Mouse (Mus musculus): Measurements from ENCODE around the gene Pars2.

Pars2 gene

DNA sequence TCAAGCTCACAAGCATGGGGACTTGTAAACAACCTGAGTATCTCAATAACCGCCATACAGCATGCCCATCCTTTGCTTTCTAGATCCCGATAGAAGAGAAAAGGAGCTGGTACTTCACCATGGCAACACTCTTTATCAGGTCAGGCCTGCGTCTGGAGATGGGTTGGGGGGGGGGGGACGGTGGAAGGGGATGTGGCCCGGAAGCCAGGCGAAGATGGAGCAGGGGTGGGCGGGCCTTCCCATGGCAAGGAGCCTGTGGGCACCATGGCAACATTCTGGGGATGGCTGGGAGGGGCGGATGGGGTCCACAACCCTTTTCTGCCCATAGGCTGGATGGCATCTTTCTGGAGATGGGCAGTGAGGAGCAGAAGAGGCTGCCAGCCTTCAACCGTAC, 16.8 kb upstream of the Pars2 start:
- no peak for DNase-seq

- no peak for DNase-seq
Measured at GRCm38 (mm10) chr4:106643483-106644217, 7.2 kb upstream of the Pars2 start.

GRCm38 (mm10) chr4:106644218-106644610, 6.7 kb upstream of the Pars2 start:
- DNase-seq: no peak

- DNase-seq: no peak
Measured at GRCm38 (mm10) chr4:106645797-106646196, 5.1 kb upstream of the Pars2 start.

- DNase-seq: no peak
Measured at GRCm38 (mm10) chr4:106647137-106647536, 3.7 kb upstream of the Pars2 start.

DNA sequence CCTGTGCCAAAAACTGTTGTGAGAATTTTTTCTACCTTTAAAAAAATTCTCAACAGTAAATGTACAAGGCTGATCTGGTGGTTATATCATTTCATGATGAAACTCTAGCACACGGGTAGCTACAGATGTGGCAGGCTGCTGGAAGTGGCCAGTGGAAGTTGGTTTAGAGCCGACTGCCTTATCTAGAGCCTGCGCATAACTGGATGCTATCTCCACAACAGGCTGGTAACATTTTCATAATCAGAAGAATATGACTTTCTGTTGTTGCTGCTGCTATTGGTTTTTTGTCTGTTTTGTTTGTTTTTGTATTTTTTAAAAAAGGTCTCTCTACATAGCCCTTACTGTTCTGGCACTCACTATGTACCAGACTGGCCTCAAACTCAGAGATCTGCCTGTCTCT, 1.7 kb downstream of the Pars2 start:
- no peak for DNase-seq

GRCm38 (mm10) chr4:106653051-106653450, 2.2 kb downstream of the Pars2 start:
- DNase-seq: no peak

DNA sequence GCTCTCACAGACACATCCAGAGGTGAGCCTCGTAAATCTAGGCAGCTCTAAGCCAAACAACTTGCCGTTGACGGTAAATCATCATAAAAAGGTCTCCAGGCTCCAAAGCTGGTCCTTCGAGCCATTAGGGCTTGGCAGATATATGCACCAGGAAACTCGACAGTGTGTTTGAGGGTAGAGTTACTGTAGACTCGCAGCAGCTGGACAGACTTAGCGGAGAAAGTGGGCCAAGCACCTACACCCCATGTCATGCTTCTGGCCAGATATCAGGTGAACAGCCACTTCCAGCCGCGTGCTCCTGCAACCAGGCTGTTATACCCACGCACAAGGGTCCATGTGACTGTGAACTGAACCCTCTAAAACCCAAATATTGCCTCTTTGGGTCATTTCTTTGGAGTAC, 4.8 kb downstream of the Pars2 start:
- no peak for DNase-seq

GRCm38 (mm10) chr4:106663956-106664470, 13.1 kb downstream of the Pars2 start:
- DNase-seq: no peak

GRCm38 (mm10) chr4:106664697-106665096, 13.8 kb downstream of the Pars2 start:
- DNase-seq: no peak

DNA sequence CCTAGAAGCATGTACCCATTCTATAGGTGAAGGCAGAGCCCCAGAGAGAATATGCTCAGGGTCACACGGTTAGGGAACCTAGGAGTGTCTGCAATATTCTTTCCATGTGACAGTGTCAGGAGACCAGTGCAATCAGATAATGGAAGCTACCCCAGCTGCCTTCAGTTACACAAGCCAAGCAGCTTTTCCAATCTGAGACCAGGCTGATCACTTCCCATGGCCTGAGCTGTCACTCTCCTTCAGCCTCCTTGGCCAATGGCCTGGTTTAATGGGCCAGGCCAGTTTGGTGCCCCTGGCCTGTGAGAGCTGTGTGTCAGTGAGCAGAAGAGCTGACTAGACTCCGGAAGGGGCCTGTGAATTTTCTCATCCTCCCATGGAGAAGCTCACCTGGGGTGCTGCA, 14.4 kb downstream of the Pars2 start:
- no peak for DNase-seq

DNA sequence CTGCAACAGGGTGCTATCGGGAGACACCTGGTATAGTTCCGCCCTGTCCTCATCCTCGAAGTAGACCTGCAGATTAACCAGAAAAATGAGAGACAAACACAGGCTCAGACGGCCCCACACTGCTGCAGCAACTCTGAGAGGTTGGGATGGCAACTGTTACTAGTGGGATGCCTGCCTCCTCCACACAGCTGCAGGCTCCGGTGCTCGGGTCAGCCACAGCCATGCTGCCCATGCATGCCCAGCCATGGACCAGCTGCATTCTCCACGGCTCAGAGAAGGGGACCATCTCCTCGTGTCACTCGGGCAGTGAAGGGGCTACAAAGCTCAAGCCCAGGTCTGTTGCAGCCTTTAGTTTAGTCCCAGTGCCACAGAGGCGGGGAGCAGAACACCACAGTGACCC, 14.8 kb downstream of the Pars2 start:
- no peak for DNase-seq

- no peak for DNase-seq
Measured at GRCm38 (mm10) chr4:106666546-106666945, 15.7 kb downstream of the Pars2 start.

GRCm38 (mm10) chr4:106676749-106677148, 25.9 kb downstream of the Pars2 start:
- DNase-seq: no peak

DNA sequence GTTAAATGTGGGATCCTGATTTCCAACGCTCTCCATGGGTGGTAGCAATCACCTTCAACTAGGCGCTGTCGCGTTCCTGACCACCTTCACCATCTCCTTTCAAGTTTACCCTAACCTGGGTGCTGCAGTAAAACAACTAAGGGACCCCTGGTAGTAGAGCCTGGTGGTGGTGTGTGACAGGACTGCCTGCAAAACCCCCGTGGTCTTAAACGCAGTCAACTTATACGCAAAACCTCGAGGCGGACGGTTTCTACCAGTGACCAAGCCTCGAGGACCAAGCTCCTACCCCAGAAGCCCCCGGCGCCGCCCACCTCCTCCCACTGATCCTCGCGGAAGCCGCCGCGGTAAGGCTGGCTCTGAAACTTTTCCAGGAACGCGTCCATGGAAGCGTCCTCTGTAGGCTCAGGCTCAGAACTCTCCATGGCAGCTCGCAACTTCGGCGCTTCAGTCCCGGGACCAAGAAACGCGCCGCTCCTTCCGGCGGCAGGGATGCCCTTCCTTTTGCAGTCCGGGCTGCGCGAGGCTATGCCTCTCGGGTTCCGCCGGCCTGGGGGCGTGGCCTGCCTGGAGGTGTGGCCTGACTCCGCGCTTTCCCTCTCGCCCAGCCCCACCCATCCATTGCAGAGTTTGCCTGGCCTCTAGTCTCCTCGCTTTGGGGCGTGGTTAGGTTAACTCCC, 27.7 kb downstream of the Pars2 start, which contains the start of gene Ttc4:
Ttc4 (minus strand) TSS at position 503 of the 677 bp plus-strand sequence.
- peak; percentile 76 to 79 for DNase-seq

DNA sequence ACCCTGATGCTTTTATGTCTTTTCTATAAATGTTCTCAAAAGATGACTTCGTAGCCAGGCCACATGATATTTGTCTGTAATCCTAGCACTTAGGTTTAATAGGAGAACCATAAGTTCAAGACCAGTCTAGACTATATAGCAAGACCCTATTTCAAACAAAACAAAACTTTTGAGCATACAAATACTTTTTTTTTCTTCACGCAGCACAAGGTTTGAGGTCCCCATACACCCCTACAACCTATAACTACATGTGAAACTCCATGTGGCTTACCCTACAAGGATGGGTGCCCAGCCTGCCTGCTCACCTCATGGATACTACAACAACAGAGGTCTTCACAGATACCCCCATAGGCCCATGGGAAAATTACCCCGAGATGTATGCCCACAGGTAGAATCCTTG, 28.3 kb downstream of the Pars2 start:
- no peak for DNase-seq

- no peak for DNase-seq
Measured at GRCm38 (mm10) chr4:106680955-106681354, 30.1 kb downstream of the Pars2 start.

- no peak for DNase-seq
Measured at GRCm38 (mm10) chr4:106688636-106689296, 37.9 kb downstream of the Pars2 start.

GRCm38 (mm10) chr4:106693841-106694430, 43.1 kb downstream of the Pars2 start:
- no peak for DNase-seq

GRCm38 (mm10) chr4:106699989-106700388, 49.1 kb downstream of the Pars2 start:
- no peak for DNase-seq

GRCm38 (mm10) chr4:106700798-106701197, 49.9 kb downstream of the Pars2 start:
- no peak for DNase-seq

GRCm38 (mm10) chr4:106703956-106704355, 53.1 kb downstream of the Pars2 start:
- no peak for DNase-seq

- DNase-seq: no peak
Measured at GRCm38 (mm10) chr4:106704416-106704815, 53.5 kb downstream of the Pars2 start.
